Mouse (Mus musculus) brain, embryonic 14.5 days (tissue): ENCODE data around the gene Dnaic1. TPM values are rescaled to one million over a fixed set of nuclear protein-coding genes. Genes with fewer than 3 reads are reported as not detected.

Experiments used
- DNase-seq: peaks from one replicate; pipeline ENCODE4 v3.0.0-alpha.2; 2011; ENCODE audit warnings: low read depth
- CTCF ChIP-seq: fragments of 200-500 bp; IDR thresholded peaks from 2 replicates; pipeline ENCODE4 v1.5.1; 2012; ENCODE audit warnings: inconsistent platforms, mild to moderate bottlenecking, moderate library complexity, borderline replicate concordance; ENCODE audit not compliant: insufficient read depth, insufficient read length; ENCODE audit errors: extremely low read depth
- POLR2A ChIP-seq: fragments of 200-500 bp; IDR thresholded peaks from 2 replicates; pipeline ENCODE4 v1.6.1; 2012; ENCODE audit warnings: mild to moderate bottlenecking, inconsistent platforms, borderline replicate concordance; ENCODE audit not compliant: poor library complexity, insufficient read depth, insufficient read length, severe bottlenecking; ENCODE audit errors: extremely low read depth
- polyA plus RNA-seq: library from polyadenylated mRNA; depleted of rRNA; stranded (reverse); fragments of >200 nt; gene quantifications from 2 replicates; pipeline ENCODE4 v1.2.3, GENCODE M21; 2012

Dnaic1 gene
- polyA plus RNA-seq, 1 experiment = 2.8 TPM

- TF ChIP-seq POLR2A = no peak
- TF ChIP-seq CTCF = no peak
- peak; percentile 61 for DNase-seq
Measured at GRCm38 (mm10) chr4:41639214-41639841, 69.8 kb downstream of the Dnaic1 start.

GRCm38 (mm10) chr4:41639913-41640507 lies 70.4 kb downstream of the Dnaic1 start, which contains the start of gene Enho:
Gene Enho, minus strand, starts transcription at chr4:41640324.
- DNase-seq = peak; percentile 97
- TF ChIP-seq CTCF (no peak), POLR2A (peak; percentile 84)

GRCm38 (mm10) chr4:41641199-41641822 lies 71.7 kb downstream of the Dnaic1 start:
- TF ChIP-seq POLR2A = no peak
- TF ChIP-seq CTCF = no peak

GRCm38 (mm10) chr4:41645488-41645887 lies 75.9 kb downstream of the Dnaic1 start:
- TF ChIP-seq CTCF (peak; percentile 52; the same call in 1 of the 2 replicates), POLR2A (no peak)
- peak; percentile 65 for DNase-seq

More at GRCm38 (mm10) chr4:41641199-41641822, 71.7 kb downstream of the Dnaic1 start:
- DNase-seq = no peak

DNA sequence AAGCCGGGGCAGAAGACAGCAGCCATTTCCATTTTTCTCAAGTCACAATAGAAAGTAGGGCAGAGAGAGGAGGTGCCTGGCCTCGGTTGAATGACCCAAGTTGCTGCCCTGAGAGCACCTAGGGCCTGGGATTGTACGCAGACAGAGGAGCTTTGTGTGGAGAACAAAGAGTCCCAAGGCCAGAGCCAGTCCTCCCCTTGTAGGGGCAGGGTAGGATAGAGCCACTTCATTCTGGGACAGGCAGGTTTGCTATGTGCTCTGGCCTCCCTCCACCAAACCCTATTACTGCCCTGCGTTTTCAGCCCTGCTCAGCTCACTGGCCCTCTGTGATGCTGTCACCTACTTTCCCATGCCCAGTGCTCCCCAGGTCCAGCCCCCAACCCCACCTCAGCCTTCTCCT lies 78.6 kb downstream of the Dnaic1 start:
- TF ChIP-seq CTCF = no peak
- no peak for TF ChIP-seq POLR2A

DNA sequence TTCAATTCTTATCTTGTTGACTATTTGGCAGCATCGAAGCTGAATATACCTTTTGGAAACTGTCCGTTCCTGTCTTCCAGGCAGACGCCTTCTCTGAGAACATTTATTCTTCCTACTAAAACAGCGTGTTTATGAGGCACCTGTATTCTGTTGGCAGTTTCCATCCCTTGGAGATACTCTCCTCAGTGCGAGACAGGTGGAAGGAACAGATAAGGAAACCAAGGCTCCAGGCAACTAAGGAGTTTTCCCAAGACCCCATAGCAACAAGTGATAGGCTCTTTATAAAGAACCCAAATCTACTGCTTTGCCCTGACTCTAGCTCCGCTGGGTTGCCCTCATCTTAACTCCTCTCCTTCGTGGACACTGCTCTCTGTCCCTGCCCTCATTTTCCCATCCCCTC lies 79.1 kb downstream of the Dnaic1 start:
- no peak for DNase-seq
- TF ChIP-seq POLR2A (no peak), CTCF (no peak)

More for the DNA sequence above, 78.6 kb downstream of the Dnaic1 start:
- DNase-seq = no peak

GRCm38 (mm10) chr4:41653296-41653695 lies 83.7 kb downstream of the Dnaic1 start:
- peak; percentile 82 for TF ChIP-seq CTCF
- TF ChIP-seq POLR2A = no peak
- peak; percentile 88 for DNase-seq

GRCm38 (mm10) chr4:41653730-41654129 lies 84.2 kb downstream of the Dnaic1 start:
- TF ChIP-seq POLR2A = no peak
- no peak for TF ChIP-seq CTCF
- no peak for DNase-seq

DNA sequence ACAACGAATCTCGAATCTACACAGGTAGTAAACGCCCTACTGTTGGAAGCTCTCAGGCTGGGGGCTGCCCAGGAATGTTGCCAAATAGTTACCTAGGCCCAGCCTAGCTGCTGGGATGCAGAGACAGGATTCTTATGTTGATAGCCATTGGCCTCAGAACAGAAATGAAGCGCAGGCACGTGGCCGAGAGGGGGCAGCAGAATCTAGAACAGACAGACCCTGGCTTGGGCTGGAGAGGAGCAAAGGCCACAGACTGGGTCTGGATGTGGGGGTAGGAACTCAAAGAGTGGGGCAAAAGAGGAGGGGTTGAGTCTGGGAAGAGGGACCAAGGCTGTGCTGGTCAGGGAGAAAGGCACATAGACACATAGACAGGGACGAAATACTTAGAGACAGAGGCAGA lies 84.6 kb downstream of the Dnaic1 start:
- TF ChIP-seq POLR2A = no peak
- TF ChIP-seq CTCF = peak; percentile 71

GRCm38 (mm10) chr4:41655525-41655924 lies 86.0 kb downstream of the Dnaic1 start:
- DNase-seq = no peak
- no peak for TF ChIP-seq POLR2A
- no peak for TF ChIP-seq CTCF

More for the DNA sequence above, 84.6 kb downstream of the Dnaic1 start:
- DNase-seq = peak; percentile 74

GRCm38 (mm10) chr4:41658566-41659384 lies 89.2 kb downstream of the Dnaic1 start:
- TF ChIP-seq CTCF (no peak), POLR2A (no peak)
- DNase-seq = no peak

DNA sequence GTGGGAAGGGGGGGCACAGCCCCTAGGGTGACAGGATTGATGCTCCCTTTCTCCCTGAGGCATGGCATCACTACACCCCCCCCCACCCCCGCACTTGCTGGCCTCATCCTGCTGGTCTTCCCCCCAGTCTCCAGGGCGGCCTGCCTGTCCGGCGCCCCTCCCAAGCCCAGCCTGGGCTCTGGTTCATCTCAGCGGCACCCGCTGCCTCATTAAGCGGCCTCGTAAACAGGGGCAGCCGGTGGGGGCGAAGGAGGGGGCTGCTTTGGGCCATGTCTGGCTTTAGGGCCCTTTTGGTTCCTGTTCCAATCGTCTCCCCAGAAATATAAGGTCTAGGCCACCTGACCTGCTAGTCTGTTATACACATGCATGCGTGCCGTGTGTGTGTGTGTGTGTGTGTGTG lies 90.0 kb downstream of the Dnaic1 start:
- TF ChIP-seq CTCF (no peak), POLR2A (no peak)
- peak; percentile 45 for DNase-seq
